Mouse (Mus musculus) ES-E14 (cell line): ENCODE measurements around the gene Gm17304. TPM values are rescaled to one million over a fixed set of nuclear protein-coding genes. Genes with fewer than 3 reads are reported as not detected.

Source experiments
- DNase-seq: peaks from one replicate; pipeline ENCODE4 v3.0.0-alpha.2; 2013; ENCODE audit warnings: low read depth, low spot score
- H3K27ac ChIP-seq: 2 replicates; pipeline ENCODE4 v1.5.1; 2012; ENCODE audit warnings: low read depth, mild to moderate bottlenecking, low read length, moderate library complexity, mixed read lengths; ENCODE audit not compliant: poor library complexity, insufficient read depth, severe bottlenecking
- H3K36me3 ChIP-seq: 2 replicates; pipeline ENCODE4 v1.6.1; 2012; ENCODE audit warnings: mild to moderate bottlenecking, low read length, moderate library complexity, mixed read lengths; ENCODE audit not compliant: control insufficient read depth, poor library complexity, insufficient read depth, severe bottlenecking
- H3K4me1 ChIP-seq, 2 experiments: fragments of 150-350 bp in 1 of 2; sonication (generic) in 1 of 2; 2 replicates each; pipeline ENCODE4 v1.6.1; 2012; ENCODE audit warnings: low read length in 2 of 2, mild to moderate bottlenecking in 1 of 2, mixed read lengths in 1 of 2; ENCODE audit not compliant: control insufficient read depth in 2 of 2, insufficient read depth in 2 of 2, poor library complexity in 1 of 2
- H3K4me3 ChIP-seq, 2 experiments: fragments of 150-350 bp in 1 of 2; sonication (generic) in 1 of 2; 2 replicates each; pipeline ENCODE4 v1.5.1; 2012; ENCODE audit warnings: low read length in 2 of 2, low read depth in 1 of 2, mild to moderate bottlenecking in 1 of 2, mixed read lengths in 1 of 2; ENCODE audit not compliant: insufficient read depth in 1 of 2, poor library complexity in 1 of 2, severe bottlenecking in 1 of 2
- H3K9ac ChIP-seq: 2 replicates; pipeline ENCODE4 v1.6.1; 2012; ENCODE audit warnings: low read depth, mild to moderate bottlenecking, low read length, mixed read lengths; ENCODE audit not compliant: poor library complexity, insufficient read depth, severe bottlenecking
- H3K9me3 ChIP-seq: fragments of 150-350 bp; sonication (generic); 2 replicates; pipeline ENCODE4 v1.6.1; 2012; ENCODE audit warnings: low read depth, mild to moderate bottlenecking, low read length; ENCODE audit not compliant: control insufficient read depth, insufficient read depth
- CHD2 ChIP-seq: IDR thresholded peaks from 2 replicates; pipeline ENCODE4 v1.6.1; 2014; ENCODE audit warnings: mild to moderate bottlenecking, low read depth, low read length, inconsistent platforms
- HCFC1 ChIP-seq: IDR thresholded peaks from 2 replicates; pipeline ENCODE4 v1.6.1; 2012; ENCODE audit warnings: low read length, inconsistent platforms, borderline replicate concordance; ENCODE audit not compliant: insufficient read depth
- MAFK ChIP-seq: IDR thresholded peaks from 2 replicates; pipeline ENCODE4 v1.6.1; 2014; ENCODE audit warnings: mild to moderate bottlenecking, low read depth, low read length, inconsistent platforms; ENCODE audit not compliant: insufficient read depth
- ZC3H11A ChIP-seq: IDR thresholded peaks from 2 replicates; pipeline ENCODE4 v1.6.1; 2012; ENCODE audit warnings: low read depth, mild to moderate bottlenecking, inconsistent platforms, low read length, borderline replicate concordance
- ZNF384 ChIP-seq: IDR thresholded peaks from 2 replicates; pipeline ENCODE4 v1.6.1; 2012; ENCODE audit warnings: low read depth, low read length, inconsistent platforms
- in situ Hi-C, 2 experiments: fragments of 600-800 bp; cut with MboI; formaldehyde crosslinking; loops; one replicate each; pipeline ENCODE4 v1.15.1; 2025; ENCODE audit warnings: low sequenced_read_pairs in 2 of 2, inconsistent platforms in 1 of 2; ENCODE audit not compliant: unreplicated experiment in 2 of 2
- total RNA-seq: library from RNA; depleted of rRNA; stranded (reverse); fragments of 300-350 nt; gene quantifications from 2 replicates; pipeline ENCODE4 v1.2.3, GENCODE M21; 2012

Gm17304 gene
- total RNA-seq, 1 experiment: not detected

DNA sequence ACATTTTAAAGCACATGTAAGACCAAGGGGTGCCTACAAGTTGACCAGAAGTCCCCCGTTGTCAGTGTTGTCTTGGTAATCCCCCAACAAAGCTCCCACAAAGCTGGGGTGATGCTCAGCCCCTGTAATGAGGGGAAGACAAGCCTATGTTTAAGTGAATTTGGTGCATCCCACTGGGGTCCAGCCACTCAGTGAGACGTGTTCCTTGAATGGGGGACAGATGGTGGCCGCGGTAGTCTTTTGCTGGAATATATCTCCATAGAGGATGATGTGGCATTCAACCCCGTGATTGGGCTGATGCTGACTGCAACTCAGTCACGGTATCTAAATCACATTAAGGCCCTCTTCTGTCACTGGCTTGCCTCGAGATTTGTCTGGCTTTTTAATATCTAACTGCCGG lies 9.4 kb upstream of the Gm17304 start:
- no peak overlapping the region for H3K27ac ChIP-seq

DNA sequence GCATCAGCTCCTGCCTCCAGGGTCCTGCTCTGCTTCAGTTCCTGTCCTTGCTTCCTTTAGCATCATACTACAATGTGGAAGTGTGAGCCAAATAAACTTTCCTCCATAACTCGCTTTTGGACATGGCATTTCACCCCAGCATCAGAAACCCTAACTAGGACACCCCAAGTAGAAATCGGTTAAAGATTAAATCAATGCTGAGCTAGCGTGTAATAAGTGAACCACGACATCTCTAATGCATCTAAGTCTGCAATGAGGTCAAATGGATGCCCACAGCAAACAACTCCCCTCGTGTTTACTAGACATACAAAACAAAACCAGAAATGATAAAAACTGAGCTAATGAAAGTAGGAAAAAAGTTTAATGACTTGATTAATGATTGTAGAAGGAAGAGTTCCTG lies 4.5 kb upstream of the Gm17304 start:
- Histone ChIP-seq H3K4me1 (0 out of 4 replicates have a peak, but pooled peaks cover 0 to 2% of the 10 kb centered on the region in 2 experiments), H3K36me3 (peaks cover 2% of the 10 kb centered on the region), H3K27ac (no peak overlapping the region), H3K9ac (no peak overlapping the region), H3K4me3 (no peak overlapping the region), H3K9me3 (no peaks in the 10 kb centered on the region)
- in situ Hi-C loops: no loop called here
- DNase-seq: no peak
- TF ChIP-seq HCFC1: no peak
- no peak for TF ChIP-seq MAFK
- no peak for TF ChIP-seq CHD2
- TF ChIP-seq ZNF384: no peak
- TF ChIP-seq ZC3H11A: no peak

More for the DNA sequence above, 9.4 kb upstream of the Gm17304 start:
- Histone ChIP-seq H3K9ac (no peak overlapping the region), H3K36me3 (peaks cover 2% of the 10 kb centered on the region; the same call in 1 of the 2 replicates), H3K4me3 (no peak overlapping the region), H3K4me1 (0 out of 4 replicates have a peak, but pooled peaks cover 0 to 2% of the 10 kb centered on the region in 2 experiments), H3K9me3 (no peaks in the 10 kb centered on the region)
- no peak for DNase-seq
- in situ Hi-C loops: no loop called here
- no peak for TF ChIP-seq HCFC1
- no peak for TF ChIP-seq ZC3H11A
- no peak for TF ChIP-seq ZNF384
- no peak for TF ChIP-seq MAFK
- TF ChIP-seq CHD2: no peak

DNA sequence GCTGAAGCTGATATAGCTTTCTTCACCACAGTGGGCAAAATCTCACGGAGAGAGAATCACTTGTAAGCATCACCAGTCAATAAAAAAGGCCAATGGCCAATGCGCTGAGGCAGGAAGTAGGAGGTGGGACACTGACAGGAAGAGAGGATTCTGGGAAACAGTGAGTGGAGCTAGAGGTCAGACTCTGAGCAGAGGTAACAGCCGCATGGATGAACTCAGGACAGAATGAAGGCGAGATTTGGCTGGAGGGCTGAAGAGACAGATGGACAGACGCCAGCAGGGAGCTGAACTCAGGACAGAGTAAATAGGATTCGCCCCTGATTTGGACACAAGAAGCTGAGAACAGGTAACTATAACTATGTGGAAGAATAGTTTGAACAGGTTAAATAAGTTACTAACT lies 3.8 kb upstream of the Gm17304 start:
- no peak for DNase-seq
- Histone ChIP-seq H3K36me3 (peaks cover 2% of the 10 kb centered on the region), H3K27ac (no peak overlapping the region), H3K9me3 (no peaks in the 10 kb centered on the region), H3K9ac (peak overlapping the region; percentile 22; the same call in 1 of the 2 replicates), H3K4me3 (peak overlapping the region in 1 of 2 experiments; percentile 20; a peak in 1 of 4 replicates), H3K4me1 (0 out of 4 replicates have a peak, but pooled peaks cover 0 to 2% of the 10 kb centered on the region in 2 experiments)
- in situ Hi-C loops: no loop called here
- TF ChIP-seq MAFK: no peak
- no peak for TF ChIP-seq ZC3H11A
- no peak for TF ChIP-seq HCFC1
- TF ChIP-seq ZNF384: no peak
- no peak for TF ChIP-seq CHD2

DNA sequence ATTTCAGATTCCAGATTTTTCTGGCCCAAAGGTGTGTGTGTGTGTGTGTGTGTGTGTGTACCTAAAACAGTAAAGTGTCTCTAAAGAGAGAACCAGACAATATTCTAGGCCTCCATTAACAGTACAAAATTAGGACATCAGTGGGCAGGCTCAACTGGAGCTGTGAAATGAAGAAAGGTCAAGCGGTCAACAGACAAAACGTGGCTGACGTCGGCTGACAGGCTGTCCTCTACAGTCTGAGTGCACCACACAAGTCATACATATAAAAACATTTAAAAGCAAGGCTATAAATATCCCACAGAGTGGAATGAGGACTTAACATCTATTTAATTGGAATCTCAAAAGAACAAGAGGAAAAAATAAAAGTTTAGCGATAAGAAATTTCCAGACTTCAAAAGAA lies 1.8 kb upstream of the Gm17304 start:
- in situ Hi-C loops: no loop called here
- Histone ChIP-seq H3K36me3 (peaks cover 5% of the 10 kb centered on the region), H3K4me1 (0 out of 4 replicates have a peak, but pooled peaks cover 0 to 2% of the 10 kb centered on the region in 2 experiments), H3K27ac (no peak overlapping the region), H3K9ac (no peak overlapping the region), H3K4me3 (no peak overlapping the region), H3K9me3 (no peaks in the 10 kb centered on the region)
- no peak for DNase-seq
- TF ChIP-seq MAFK: no peak
- no peak for TF ChIP-seq CHD2
- no peak for TF ChIP-seq HCFC1
- no peak for TF ChIP-seq ZC3H11A
- TF ChIP-seq ZNF384: no peak

DNA sequence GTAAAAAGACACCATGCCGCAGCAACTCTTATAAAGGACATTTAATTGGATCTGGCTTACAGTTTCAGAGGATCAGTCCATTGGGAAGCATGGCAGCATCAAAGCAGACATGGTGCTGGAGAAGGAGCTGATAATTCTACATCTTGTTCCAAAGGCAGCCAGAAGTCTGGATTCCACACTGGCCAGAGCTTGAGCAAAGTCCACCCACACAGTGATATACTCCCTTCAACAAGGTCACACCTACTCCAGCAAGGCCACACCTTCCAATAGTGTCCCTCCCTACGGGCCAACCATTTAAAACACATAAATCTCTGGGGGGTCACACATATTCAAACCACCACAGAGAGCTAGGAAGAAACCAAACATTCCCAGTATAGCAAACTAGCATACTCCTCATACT lies 3.3 kb downstream of the Gm17304 start:
- in situ Hi-C loops: no loop called here
- no peak for DNase-seq
- H3K4me3 ChIP-seq: no peak overlapping the region
- H3K4me1 ChIP-seq: no peaks in the 10 kb centered on the region
- H3K9me3 ChIP-seq: no peaks in the 10 kb centered on the region
- H3K36me3 ChIP-seq: peaks cover 5% of the 10 kb centered on the region; the same call in 1 of the 2 replicates
- no peak for TF ChIP-seq MAFK
- TF ChIP-seq ZC3H11A: no peak
- TF ChIP-seq CHD2: no peak
- no peak for TF ChIP-seq ZNF384
- TF ChIP-seq HCFC1: no peak
- no peak overlapping the region for H3K9ac ChIP-seq
- no peak overlapping the region for H3K27ac ChIP-seq
